Mouse (Mus musculus): Measurements from ENCODE around the gene Brinp2.

Brinp2 gene

DNA sequence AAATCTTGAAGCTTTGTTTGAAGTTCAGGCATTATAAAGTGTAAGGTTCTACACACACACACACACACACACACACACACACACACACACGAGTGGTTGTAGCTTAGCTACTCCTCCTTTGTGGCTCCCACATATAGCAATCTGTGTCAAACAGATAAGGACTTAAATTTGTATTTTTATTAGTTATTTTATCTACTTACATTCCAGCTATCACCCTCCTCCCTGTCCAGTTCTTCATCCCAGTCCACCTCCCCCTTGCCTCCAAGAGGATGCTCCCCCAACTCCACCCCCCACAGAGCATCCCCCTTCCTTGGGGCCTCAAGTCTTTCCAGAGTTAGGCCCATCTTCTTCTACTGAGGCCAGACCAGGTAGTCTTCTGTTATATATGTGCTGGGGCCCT is 137.4 kb downstream of the Brinp2 start:
- no peak for DNase-seq

DNA sequence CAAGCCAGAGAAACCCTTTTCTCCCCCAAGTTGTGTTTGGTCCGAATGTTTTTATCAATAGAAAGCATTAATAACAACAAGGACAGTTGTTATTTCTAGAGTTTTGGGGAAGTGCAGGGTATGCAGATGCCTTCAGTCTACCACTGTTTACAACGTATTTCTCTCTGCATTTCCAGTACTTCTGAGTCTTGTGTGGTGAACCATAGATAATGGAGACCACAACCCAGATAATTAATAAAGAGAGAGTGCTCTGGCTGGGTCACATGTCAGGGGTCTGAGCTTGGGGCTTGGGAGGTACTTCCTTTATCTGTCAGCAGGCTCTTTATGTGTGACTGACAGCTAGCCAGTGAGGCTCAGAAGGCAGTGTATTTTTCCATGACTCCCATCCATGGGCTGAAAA is 137.8 kb downstream of the Brinp2 start:
- no peak for DNase-seq

DNA sequence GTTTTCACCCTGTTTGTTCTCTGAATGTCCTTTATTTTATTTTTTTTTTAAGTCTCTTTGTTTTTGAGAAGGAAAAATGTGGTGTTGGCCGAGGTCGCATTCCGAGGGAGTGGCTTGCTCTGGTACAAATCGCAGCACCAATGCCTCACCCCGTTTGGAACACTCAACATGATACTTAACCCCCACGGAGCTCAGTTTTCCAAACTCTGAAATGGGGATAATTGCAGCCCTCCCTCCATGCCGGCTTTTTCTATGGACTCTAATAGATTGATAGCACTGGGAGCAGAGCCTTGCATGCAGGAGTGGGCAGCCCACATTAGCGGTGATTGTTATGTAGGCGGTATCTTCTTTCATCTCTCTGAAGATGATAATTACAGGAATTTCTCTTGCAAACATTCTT is 140.5 kb downstream of the Brinp2 start:
- no peak for DNase-seq

DNA sequence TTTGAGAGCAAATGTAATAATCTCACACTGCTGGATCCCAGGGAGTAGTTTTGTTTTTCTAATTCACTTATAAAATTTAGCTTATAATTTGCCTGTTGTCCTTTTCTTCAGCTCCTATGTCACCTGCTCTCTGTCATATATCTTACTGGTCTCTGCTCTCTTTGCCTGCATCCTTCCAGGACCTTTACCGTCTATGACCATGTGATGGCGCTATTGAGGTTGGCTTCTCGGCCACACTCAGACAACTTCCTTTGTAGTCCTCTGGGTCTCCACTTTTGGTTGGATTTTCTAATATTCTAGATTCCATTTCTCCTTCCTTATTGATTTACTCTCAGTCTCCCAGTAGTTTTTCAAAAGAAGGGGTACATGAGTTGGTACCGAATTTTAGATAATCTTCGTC is 141.4 kb downstream of the Brinp2 start:
- DNase-seq = peak; percentile 30 to 39

DNA sequence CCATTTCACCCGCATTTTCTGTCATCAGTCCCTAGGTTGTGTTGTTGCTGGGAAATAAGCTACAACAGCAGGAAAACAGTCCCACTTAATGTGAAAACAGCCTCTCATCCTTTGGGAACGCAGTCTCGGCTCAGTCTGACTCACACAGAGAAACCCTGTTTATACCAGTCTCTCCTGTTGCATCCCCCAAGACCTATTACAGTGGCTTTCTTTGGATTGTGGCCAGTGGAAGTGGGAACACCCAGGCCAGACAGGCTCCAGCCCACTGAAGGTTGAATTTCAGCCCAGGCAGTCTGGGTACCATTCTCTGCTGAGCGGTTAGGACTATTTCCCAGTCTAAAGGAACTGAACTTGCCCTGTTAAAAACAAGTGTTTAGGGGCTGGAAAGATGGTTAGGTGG is 142.4 kb downstream of the Brinp2 start:
- DNase-seq = no peak

DNA sequence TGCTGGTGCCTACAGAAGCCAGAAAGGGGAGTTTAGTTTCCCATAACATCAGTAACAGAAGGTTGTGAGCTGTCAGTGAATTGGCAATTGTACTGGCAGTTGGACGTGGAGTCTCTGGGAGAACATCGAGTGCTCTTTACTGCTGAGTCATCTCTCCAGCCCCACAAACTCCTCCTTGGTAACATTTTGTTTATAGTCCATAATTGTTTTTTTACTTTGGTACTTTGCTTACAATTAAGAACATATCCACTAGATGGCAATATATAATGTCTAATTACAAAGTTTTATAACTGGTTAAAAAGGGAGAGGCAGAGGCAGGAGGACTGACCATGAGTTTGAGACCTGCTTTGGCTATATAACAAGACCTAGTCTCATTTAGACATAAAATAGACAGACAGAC is 148.5 kb downstream of the Brinp2 start:
- no peak for DNase-seq

DNA sequence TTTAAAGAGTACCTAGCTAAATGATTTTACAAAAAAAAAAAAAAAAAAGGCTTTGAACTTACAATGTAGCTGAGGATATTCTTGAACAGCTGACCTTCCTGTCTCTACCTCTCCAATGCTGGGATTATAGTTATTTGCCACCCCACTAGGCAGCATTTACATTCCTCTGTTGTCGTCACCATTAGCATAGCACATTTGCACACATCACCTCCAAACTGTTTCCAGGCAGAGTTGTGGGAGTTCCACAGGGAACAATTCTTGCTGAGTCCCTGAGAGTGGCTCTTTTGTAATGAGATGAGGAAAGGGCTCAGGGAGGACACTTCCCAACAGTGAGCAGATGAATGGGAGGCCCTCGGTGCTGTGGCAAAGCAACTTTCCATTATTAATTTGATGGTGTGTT is 153.2 kb downstream of the Brinp2 start:
- no peak for DNase-seq

All from cerebellum, adult 18-20 months (tissue).